Mouse (Mus musculus) spleen, postnatal 10 days (tissue): Measurements from ENCODE around the gene Camk1g.

Experiments used
- DNase-seq, 2 experiments: peaks; one replicate each; pipeline ENCODE4 v3.0.0; 2021 to 2022; ENCODE audit warnings: low spot score in 2 of 2

Camk1g gene

DNA sequence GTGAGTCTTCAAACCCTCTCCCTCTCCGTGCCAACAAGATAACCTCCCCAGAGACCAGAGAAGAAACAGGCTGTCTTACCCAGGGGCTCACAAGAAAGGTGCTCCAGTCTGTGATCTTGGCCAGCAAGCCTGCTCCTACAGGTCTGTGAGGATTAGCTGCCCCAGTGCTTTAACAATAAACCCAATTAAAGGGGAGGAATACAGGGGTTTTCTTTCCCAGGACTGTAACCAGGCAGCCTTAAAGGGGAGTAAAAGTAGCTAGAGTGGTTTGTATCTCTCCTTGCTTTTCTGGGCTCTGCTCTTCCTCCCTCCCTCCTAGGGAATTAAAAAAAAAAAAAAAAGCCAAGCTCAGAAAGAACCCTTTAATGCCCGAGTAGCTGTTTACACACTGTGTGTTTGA, at the start of gene Camk1g:
Camk1g (minus strand) TSS at position 203 of the 400 bp plus-strand sequence.
- no peak for DNase-seq

DNA sequence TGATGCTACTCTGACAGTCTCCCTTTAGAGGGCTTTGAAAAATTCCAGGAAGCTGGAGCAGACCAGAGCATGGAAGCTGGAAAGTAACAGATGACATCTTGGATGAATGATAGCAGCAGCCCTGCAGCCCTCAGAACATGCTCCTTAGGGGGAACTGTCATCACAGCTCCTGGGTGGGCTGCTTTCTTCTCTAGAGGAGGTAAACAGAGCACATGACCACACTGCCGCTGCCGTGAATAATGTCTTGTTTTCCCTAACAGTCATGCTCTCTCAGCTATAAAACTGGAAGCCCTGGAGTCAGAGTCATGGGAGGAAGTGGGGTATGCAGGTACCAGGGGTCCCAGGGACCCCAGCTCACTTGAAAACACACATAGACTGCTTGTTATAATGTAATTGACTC, 49.1 kb upstream of the Camk1g start:
- no peak for DNase-seq

DNA sequence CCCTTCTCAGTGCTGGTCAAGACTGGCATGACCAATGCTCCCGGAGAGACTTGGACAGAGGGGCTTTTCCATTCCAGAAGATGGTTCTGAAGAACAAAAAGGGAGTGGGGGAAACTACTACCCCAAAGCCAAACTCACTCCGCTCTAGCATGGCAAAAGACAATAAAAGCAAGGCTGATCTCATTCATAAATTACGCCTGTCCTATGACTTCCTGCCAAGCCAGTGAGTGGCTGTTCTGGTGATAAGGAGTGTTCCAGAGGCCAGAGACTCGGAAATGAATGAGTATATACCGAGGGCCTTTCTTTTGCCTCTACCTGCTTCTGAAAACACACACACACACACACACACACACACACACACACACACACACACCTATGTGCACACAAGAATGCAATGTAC, 48.6 kb upstream of the Camk1g start:
- DNase-seq = no peak

- no peak for DNase-seq
These were observed 44.0 kb upstream of the Camk1g start for GRCm38 (mm10) chr1:193414067-193414466.

GRCm38 (mm10) chr1:193413368-193414000, 43.4 kb upstream of the Camk1g start:
- no peak for DNase-seq

- no peak for DNase-seq
These were observed 37.4 kb upstream of the Camk1g start for GRCm38 (mm10) chr1:193407487-193407886.

GRCm38 (mm10) chr1:193406059-193406642, 36.1 kb upstream of the Camk1g start:
- DNase-seq = no peak

- DNase-seq = no peak
These were observed 31.6 kb upstream of the Camk1g start for GRCm38 (mm10) chr1:193401695-193402094.

DNA sequence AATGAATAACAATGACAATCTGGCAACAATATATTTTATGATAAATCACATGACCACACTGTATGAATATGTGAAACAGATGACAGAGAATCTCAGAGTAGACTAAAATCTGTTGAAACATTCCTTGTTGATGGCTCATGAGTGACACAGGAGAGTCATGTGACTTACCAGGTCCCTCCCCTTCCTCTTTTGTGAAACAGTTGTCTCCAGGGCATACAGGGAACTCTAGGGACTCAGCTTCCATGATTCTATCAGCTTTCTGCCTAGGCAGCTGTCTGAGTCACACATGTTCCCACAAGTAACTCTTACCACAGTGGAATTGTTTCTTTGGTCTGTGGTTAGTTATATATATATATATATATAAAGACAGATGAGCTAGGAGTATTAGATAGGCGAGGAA, 30.2 kb upstream of the Camk1g start:
- no peak for DNase-seq

DNA sequence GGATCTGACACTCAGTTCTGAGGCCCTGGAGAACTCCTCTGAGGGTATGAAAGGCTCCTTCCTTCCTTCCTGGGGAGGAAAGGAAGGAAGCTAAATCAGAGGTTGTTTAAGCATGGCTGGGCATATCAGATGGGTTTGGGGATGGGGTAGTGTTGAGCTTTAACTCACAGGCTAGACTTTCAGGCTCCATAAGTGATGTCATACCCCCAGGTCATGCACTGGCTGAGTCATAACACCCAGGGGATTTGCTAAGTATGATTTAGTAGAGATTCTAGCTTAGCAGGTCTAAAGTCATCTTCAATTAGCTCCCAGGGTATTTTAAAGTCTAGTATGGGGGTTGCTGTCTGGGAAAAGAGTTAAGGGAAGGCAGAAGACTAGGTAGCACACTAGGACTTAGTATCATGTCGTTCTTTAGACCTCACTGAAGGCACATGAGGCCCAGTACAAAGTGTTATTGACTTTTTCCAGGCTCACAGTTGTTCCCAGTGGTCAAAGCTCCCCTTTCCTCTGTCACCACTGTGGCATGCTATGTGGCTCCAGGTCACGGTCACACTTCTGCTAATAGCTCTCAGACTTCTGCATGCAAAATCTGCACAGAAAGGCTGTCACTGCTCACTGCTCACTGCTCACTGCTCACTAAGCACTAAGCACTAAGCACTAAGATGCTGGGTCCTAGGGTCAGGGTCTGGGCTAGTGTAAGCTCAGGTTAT, 28.8 kb upstream of the Camk1g start:
- no peak for DNase-seq

DNA sequence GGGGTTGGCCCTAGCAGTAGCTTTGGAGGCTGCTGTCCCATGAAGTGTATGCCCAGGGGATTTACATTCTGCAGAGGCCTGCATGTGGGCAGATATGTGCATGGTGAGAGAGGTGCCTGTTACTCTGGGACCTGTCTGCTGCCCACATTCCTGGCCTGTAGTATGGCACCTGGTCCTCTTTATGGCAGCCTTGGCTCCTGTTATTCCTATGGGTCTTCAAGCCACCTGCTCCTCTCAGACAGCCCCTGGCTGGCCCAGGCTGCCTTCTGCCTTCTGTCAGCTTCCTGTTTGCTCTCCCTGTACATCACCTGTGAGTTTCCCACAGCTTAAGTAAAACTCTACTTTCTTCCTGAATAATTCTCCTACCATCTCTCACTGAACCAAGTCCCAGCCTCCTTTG, 27.0 kb upstream of the Camk1g start:
- DNase-seq = no peak

- no peak for DNase-seq
These were observed 22.2 kb upstream of the Camk1g start for GRCm38 (mm10) chr1:193392266-193392665.

- DNase-seq = no peak
These were observed 19.9 kb upstream of the Camk1g start for GRCm38 (mm10) chr1:193390004-193390403.

GRCm38 (mm10) chr1:193389505-193389904, 19.4 kb upstream of the Camk1g start:
- no peak for DNase-seq

- DNase-seq = no peak
These were observed 17.1 kb upstream of the Camk1g start for GRCm38 (mm10) chr1:193387241-193387640.

DNA sequence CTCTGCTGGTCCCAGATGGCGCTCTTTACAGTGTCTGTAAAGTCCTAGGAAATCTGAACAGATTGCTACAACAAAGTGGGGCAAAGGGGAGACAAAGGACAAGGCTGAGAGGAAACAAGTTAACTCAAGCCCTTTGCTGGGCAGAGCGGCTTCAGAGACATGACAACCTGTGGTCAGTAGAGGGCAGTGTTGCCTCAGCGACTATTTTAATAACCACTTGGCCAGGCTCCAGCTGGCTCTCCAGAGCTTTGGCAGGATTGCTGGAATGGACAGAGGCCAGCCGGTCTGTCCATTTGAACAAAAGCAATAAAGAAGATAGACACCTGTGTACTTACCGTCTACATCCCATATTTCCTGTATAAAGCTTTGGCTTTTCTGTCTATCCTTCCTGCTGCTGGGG, 16.0 kb upstream of the Camk1g start:
- peak; percentile 31 to 67 for DNase-seq

DNA sequence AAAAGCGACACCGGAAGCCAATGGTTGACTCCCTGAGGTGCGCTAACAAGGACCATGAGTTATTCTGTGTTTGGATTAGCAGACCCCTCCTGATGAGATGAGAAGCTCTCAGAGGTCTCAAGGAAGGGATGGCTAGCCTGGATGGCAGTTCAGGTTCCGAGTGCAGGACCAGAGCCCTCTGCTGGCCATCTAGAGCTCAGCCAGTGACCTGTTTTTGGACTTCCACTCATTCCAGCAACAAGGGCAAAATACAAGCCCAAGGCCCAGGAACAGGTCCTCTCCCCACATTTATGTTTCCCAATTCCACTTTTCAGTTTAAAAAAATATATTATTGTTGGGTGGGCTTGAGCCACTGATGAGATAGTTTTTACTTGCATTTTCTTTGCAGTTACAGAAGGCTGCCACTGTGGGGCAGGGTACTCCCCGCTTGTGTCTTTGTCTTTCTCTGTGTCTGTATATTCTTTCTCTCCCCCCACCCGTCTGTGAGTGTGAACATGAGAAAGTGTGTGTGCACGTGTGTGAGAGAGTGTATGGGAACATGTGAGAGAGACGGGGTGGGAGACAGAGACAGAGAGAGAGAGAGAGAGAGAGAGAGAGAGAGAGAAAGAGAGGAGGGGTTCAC, 12.9 kb upstream of the Camk1g start:
- peak; percentile 16 to 55 for DNase-seq

DNA sequence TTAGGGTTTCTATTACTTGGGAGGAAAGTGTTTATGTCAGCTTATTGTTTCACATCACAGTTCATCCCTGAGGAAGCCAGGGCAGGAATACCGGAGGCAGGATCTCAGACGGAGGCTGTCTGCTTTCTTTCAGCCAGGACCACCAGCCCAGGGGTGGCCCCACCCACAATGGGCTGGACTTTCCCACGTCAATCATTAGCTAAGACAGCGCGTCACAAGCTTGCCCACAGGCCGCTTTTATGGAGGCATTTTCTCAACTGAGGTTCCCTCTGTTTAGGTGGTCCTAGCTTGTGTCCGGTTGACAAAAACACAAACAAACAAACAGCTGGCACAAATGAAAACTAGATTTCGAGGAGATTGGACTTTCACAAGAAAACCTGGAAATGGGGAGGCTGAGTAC, 12.3 kb upstream of the Camk1g start:
- DNase-seq = peak in 1 of 2 experiments; percentile 44

GRCm38 (mm10) chr1:193381597-193382404, 11.7 kb upstream of the Camk1g start:
- DNase-seq = no peak

DNA sequence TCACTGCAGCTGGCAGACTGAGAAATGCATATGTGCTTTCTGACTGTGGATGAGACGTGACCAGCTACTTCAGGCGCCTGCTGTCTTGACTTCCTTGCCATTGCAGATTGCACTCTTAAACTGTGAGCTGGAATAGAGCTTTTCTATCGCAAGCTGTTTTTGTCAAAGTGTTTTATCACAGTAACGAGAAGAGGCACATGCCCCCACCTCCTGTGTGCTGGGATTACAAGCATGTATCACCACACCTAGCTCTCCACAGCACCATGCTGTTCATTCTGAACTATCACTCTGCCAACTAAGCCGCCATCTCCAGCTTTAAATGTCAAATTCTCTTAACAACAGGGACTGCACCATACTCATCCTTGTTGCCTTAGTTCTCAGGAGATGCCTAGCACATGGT, 10.8 kb upstream of the Camk1g start:
- no peak for DNase-seq

DNA sequence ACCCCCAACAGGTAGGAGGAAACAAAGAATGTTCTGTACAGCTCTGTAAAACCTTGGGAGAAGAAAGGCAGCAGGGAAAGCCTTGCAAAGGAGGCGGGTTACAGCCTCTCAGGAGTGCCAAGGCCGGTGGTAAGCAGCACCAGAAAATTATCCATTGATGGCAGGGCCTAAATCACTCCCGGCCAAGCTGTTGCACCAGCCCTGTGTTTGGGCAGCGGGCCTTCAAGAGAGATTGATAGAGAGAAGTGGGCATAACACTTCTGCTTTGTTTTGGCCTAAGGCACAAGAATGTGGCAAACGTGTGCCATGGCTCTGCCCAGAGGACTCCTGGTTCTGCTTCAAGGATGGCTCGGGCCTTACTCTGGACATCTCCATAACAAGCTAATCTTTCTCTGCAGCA, 9.5 kb upstream of the Camk1g start:
- DNase-seq = no peak
